Mouse (Mus musculus) liver, postnatal 0 days (tissue): Measurements from ENCODE around the gene Ufc1.

ENCODE experiments used
- CTCF ChIP-seq: sonication (generic); IDR thresholded peaks from 2 replicates; pipeline ENCODE4 v1.5.1; 2016; ENCODE audit warnings: antibody characterized with exemption, low read depth
- EP300 ChIP-seq: IDR thresholded peaks from 2 replicates; pipeline ENCODE4 v1.6.1; 2016; ENCODE audit warnings: antibody characterized with exemption, low read depth, mild to moderate bottlenecking

- TF ChIP-seq CTCF (peak; percentile 21; the same call in 1 of the 2 replicates), EP300 (no peak)
These were observed 23.2 kb downstream of the Ufc1 start for GRCm38 (mm10) chr1:171271622-171272021.
